Mouse (Mus musculus) embryonic fibroblast, embryonic 13.5 days (primary cell): ENCODE results near the gene Unc5a.

ENCODE experiments used
- CTCF ChIP-seq: IDR thresholded peaks from 2 replicates; pipeline ENCODE4 v1.5.1; 2011; ENCODE audit warnings: mild to moderate bottlenecking, control low read depth, low read length, moderate library complexity, borderline replicate concordance; ENCODE audit not compliant: insufficient read depth
- POLR2A ChIP-seq: IDR thresholded peaks from 2 replicates; pipeline ENCODE4 v1.6.1; 2011; ENCODE audit warnings: low read depth, mild to moderate bottlenecking, control low read depth, low read length, moderate library complexity

- no peak for TF ChIP-seq POLR2A
- no peak for TF ChIP-seq CTCF
Measured at GRCm38 (mm10) chr13:54912053-54912452, 37.2 kb upstream of the Unc5a start.
